Mouse (Mus musculus): ENCODE measurements around the gene Lrpprc.
"Not testable (repeated sequence)": the region's sequence is repeated elsewhere in the genome, so short reads cannot be mapped to it uniquely, and the experiment has no call there.

GRCm38 (mm10) chr17:84814192-84814591, 23.6 kb upstream of the Lrpprc start:
- TF ChIP-seq CTCF (IDR thresholded peaks at IDR 0.05; ENCODE audit: low read depth, low read length); POLR2AphosphoS5 (IDR thresholded peaks at IDR 0.05; ENCODE audit: insufficient replicate concordance, low read depth, low read length): not testable (repeated sequence)
